Mouse (Mus musculus) stomach, embryonic 16.5 days (tissue): ENCODE measurements around the gene 4930519G04Rik. TPM values are rescaled to one million over a fixed set of nuclear protein-coding genes. Genes with fewer than 3 reads are reported as not detected.

Experiments
- ATAC-seq: fragments of 200-750 bp; cut with Nextera tagmentation; 2 replicates; pipeline ENCODE4 v1.8.0; 2017; ENCODE audit warnings: moderate number of reproducible peaks, moderate TSS enrichment; ENCODE audit not compliant: insufficient read depth, low FRiP score
- H3K27ac ChIP-seq: fragments of 300-500 bp; sonication (generic); 2 replicates; pipeline ENCODE4 v1.5.1; 2014; ENCODE audit warnings: low read length
- H3K27me3 ChIP-seq: fragments of 300-500 bp; sonication (generic); 2 replicates; pipeline ENCODE4 v1.6.1; 2014; ENCODE audit warnings: low read length, control low read depth, mixed read lengths; ENCODE audit not compliant: control insufficient read depth, insufficient read depth
- H3K36me3 ChIP-seq: fragments of 300-500 bp; sonication (generic); 2 replicates; pipeline ENCODE4 v1.6.1; 2014; ENCODE audit warnings: low read length; ENCODE audit not compliant: control insufficient read depth, insufficient read depth
- H3K4me1 ChIP-seq: fragments of 300-500 bp; sonication (generic); 2 replicates; pipeline ENCODE4 v1.6.1; 2014; ENCODE audit warnings: low read length, control low read depth, mixed read lengths; ENCODE audit not compliant: control insufficient read depth, insufficient read depth
- H3K4me2 ChIP-seq: fragments of 300-500 bp; sonication (generic); 2 replicates; pipeline ENCODE4 v1.6.1; 2014; ENCODE audit warnings: low read depth, low read length, mixed read lengths
- H3K4me3 ChIP-seq: fragments of 300-500 bp; sonication (generic); replicated peaks from 2 replicates; pipeline ENCODE4 v1.5.1; 2014; ENCODE audit warnings: mild to moderate bottlenecking, low read length
- H3K9ac ChIP-seq: fragments of 300-500 bp; sonication (generic); 2 replicates; pipeline ENCODE4 v1.6.1; 2014; ENCODE audit warnings: low read length
- H3K9me3 ChIP-seq: fragments of 300-500 bp; sonication (generic); replicated peaks from 2 replicates; pipeline ENCODE4 v1.6.1; 2016; ENCODE audit warnings: low read length, control low read depth; ENCODE audit not compliant: control insufficient read depth
- WGBS: fragments of 180-500 bp; shearing (Covaris S2); extraction: QIAGEN DNeasy Blood & Tissue Kit; methylation state at CpG from one replicate; pipeline ENCODE4 v1.1.7; 2014; 5-methylcytosine and 5-hydroxymethylcytosine counted together
- polyA plus RNA-seq: library from polyadenylated mRNA; unstranded; fragments of >200 nt; fragmentation: Nextera tagmentation; extraction: Ambion mirVana; gene quantifications from 2 replicates; pipeline ENCODE4 v1.2.1, GENCODE M21; 2015

The 4930519G04Rik gene
- polyA plus RNA-seq, 1 experiment from 2014 or later, result not detected

- WGBS, result 64% methylated on average over 6 of the region's 6 CpGs
- no peak overlapping the region; the same call in 1 of the 2 replicates for H3K27ac ChIP-seq
- no peaks in the 10 kb centered on the region for H3K36me3 ChIP-seq
- no peak overlapping the region for H3K4me3 ChIP-seq
- H3K9ac ChIP-seq, result no peak overlapping the region
- ATAC-seq, result no peak
- H3K4me1 ChIP-seq, result no peaks in the 10 kb centered on the region
- no peaks in the 10 kb centered on the region for H3K27me3 ChIP-seq
- H3K4me2 ChIP-seq, result no peak overlapping the region
- H3K9me3 ChIP-seq, result no peaks in the 10 kb centered on the region
These were observed 33.3 kb downstream of the 4930519G04Rik start for GRCm38 (mm10) chr5:114886801-114887200.

- ATAC-seq, result no peak
- H3K9me3 ChIP-seq, result no peaks in the 10 kb centered on the region
- WGBS, result 82% methylated on average over 2 of the region's 2 CpGs
- no peaks in the 10 kb centered on the region for H3K36me3 ChIP-seq
- no peak overlapping the region for H3K4me3 ChIP-seq
- H3K4me1 ChIP-seq, result no peaks in the 10 kb centered on the region
- H3K4me2 ChIP-seq, result no peak overlapping the region
- H3K27me3 ChIP-seq, result no peaks in the 10 kb centered on the region
- H3K9ac ChIP-seq, result no peak overlapping the region
- no peak overlapping the region for H3K27ac ChIP-seq
These were observed 35.5 kb downstream of the 4930519G04Rik start for GRCm38 (mm10) chr5:114888995-114889394.

GRCm38 (mm10) chr5:114895542-114895941, 42.1 kb downstream of the 4930519G04Rik start:
- Histone ChIP-seq H3K4me1 (peaks cover 8% of the 10 kb centered on the region; the same call in 1 of the 2 replicates), H3K9me3 (no peaks in the 10 kb centered on the region), H3K36me3 (no peaks in the 10 kb centered on the region), H3K4me2 (no peak overlapping the region), H3K27ac (no peak overlapping the region), H3K9ac (no peak overlapping the region), H3K4me3 (no peak overlapping the region), H3K27me3 (no peaks in the 10 kb centered on the region)
- WGBS, result 73% methylated on average over 4 of the region's 4 CpGs
- no peak for ATAC-seq

- Histone ChIP-seq H3K27ac (peak within 1 kb of the TSS; percentile 53; the same call in 1 of the 2 replicates), H3K4me3 (peak within 1 kb of the TSS; percentile 38), H3K9ac (peak within 1 kb of the TSS; percentile 62), H3K27me3 (no peaks in the 10 kb centered on the region), H3K9me3 (no peaks in the 10 kb centered on the region), H3K4me1 (peaks cover 8% of the 10 kb centered on the region; the same call in 1 of the 2 replicates), H3K36me3 (no peaks in the 10 kb centered on the region), H3K4me2 (peak within 1 kb of the TSS; percentile 55)
- WGBS, result 55% methylated on average over 13 of the region's 13 CpGs
- no peak for ATAC-seq
These were observed 43.4 kb downstream of the 4930519G04Rik start, which contains the start of gene Oasl2 for GRCm38 (mm10) chr5:114896688-114897373. Gene Oasl2, plus strand, starts transcription at chr5:114896936.

GRCm38 (mm10) chr5:114897374-114897793, 43.9 kb downstream of the 4930519G04Rik start:
- Histone ChIP-seq H3K9me3 (no peaks in the 10 kb centered on the region), H3K4me3 (peak overlapping the region; percentile 38), H3K4me2 (peak overlapping the region; percentile 55), H3K4me1 (peaks cover 8% of the 10 kb centered on the region; the same call in 1 of the 2 replicates), H3K9ac (peak overlapping the region; percentile 62), H3K27ac (peak overlapping the region; percentile 53; the same call in 1 of the 2 replicates), H3K27me3 (no peaks in the 10 kb centered on the region), H3K36me3 (no peaks in the 10 kb centered on the region)
- 9% methylated on average over 7 of the region's 7 CpGs for WGBS
- peak; percentile 37; the same call in 1 of the 2 replicates for ATAC-seq

- ATAC-seq, result no peak
- no peaks in the 10 kb centered on the region for H3K9me3 ChIP-seq
- H3K9ac ChIP-seq, result no peak overlapping the region
- peaks cover 8% of the 10 kb centered on the region; the same call in 1 of the 2 replicates for H3K4me1 ChIP-seq
- H3K4me2 ChIP-seq, result no peak overlapping the region
- no peak overlapping the region for H3K27ac ChIP-seq
- no peaks in the 10 kb centered on the region for H3K27me3 ChIP-seq
- WGBS, result 67% methylated on average over 7 of the region's 7 CpGs
- no peaks in the 10 kb centered on the region for H3K36me3 ChIP-seq
- H3K4me3 ChIP-seq, result no peak overlapping the region
These were observed 45.4 kb downstream of the 4930519G04Rik start for GRCm38 (mm10) chr5:114898857-114899256.

- H3K4me1 ChIP-seq, result peaks cover 1% of the 10 kb centered on the region; the same call in 1 of the 2 replicates
- H3K27me3 ChIP-seq, result no peaks in the 10 kb centered on the region
- 52% methylated on average over 1 of the region's 1 CpGs for WGBS
- no peaks in the 10 kb centered on the region; the same call in 1 of the 2 replicates for H3K9me3 ChIP-seq
- H3K27ac ChIP-seq, result no peak overlapping the region
- H3K4me2 ChIP-seq, result no peak overlapping the region
- H3K36me3 ChIP-seq, result no peaks in the 10 kb centered on the region
- H3K4me3 ChIP-seq, result no peak overlapping the region
- no peak overlapping the region for H3K9ac ChIP-seq
- no peak for ATAC-seq
These were observed 48.9 kb downstream of the 4930519G04Rik start for GRCm38 (mm10) chr5:114902413-114902812.

- no peak overlapping the region for H3K4me3 ChIP-seq
- ATAC-seq, result no peak
- H3K27ac ChIP-seq, result no peak overlapping the region
- no peak overlapping the region for H3K4me2 ChIP-seq
- WGBS, result 55% methylated on average over 13 of the region's 13 CpGs
- no peaks in the 10 kb centered on the region for H3K4me1 ChIP-seq
- no peaks in the 10 kb centered on the region; the same call in 1 of the 2 replicates for H3K9me3 ChIP-seq
- no peaks in the 10 kb centered on the region for H3K27me3 ChIP-seq
- no peak overlapping the region for H3K9ac ChIP-seq
- no peaks in the 10 kb centered on the region for H3K36me3 ChIP-seq
These were observed 55.3 kb downstream of the 4930519G04Rik start for GRCm38 (mm10) chr5:114908598-114909305.

GRCm38 (mm10) chr5:114913686-114914085, 60.2 kb downstream of the 4930519G04Rik start:
- no peaks in the 10 kb centered on the region for H3K36me3 ChIP-seq
- WGBS, result 59% methylated on average over 4 of the region's 4 CpGs
- no peak for ATAC-seq
- H3K9ac ChIP-seq, result no peak overlapping the region
- no peaks in the 10 kb centered on the region for H3K4me1 ChIP-seq
- H3K4me3 ChIP-seq, result no peak overlapping the region
- no peak overlapping the region for H3K27ac ChIP-seq
- no peaks in the 10 kb centered on the region for H3K9me3 ChIP-seq
- H3K27me3 ChIP-seq, result no peaks in the 10 kb centered on the region
- no peak overlapping the region for H3K4me2 ChIP-seq
